Mouse (Mus musculus): ENCODE measurements at regions not wholly inside any gene's neighbourhood (a gene's known extent, or its start where the extent isn't known, plus 50 kb on each side); places are given as distances from the start of the nearest gene placed in this dataset.

- TF ChIP-seq CTCF (conservative IDR thresholded peaks at IDR 0.05; ENCODE audit: low read length), result no peak
- TF ChIP-seq NANOG (IDR thresholded peaks at IDR 0.05; ENCODE audit: borderline replicate concordance, low read length), result no peak
These were observed 294.1 kb upstream of the Dpp10 start for GRCm38 (mm10) chr1:124339444-124339843.
